Mouse (Mus musculus): Measurements from ENCODE around the gene Cenpm. TPM values are rescaled to one million over a fixed set of nuclear protein-coding genes. Genes with fewer than 3 reads are reported as not detected.

Gene Cenpm
- polyA plus RNA-seq, 1 experiment = 46.3 TPM

DNA sequence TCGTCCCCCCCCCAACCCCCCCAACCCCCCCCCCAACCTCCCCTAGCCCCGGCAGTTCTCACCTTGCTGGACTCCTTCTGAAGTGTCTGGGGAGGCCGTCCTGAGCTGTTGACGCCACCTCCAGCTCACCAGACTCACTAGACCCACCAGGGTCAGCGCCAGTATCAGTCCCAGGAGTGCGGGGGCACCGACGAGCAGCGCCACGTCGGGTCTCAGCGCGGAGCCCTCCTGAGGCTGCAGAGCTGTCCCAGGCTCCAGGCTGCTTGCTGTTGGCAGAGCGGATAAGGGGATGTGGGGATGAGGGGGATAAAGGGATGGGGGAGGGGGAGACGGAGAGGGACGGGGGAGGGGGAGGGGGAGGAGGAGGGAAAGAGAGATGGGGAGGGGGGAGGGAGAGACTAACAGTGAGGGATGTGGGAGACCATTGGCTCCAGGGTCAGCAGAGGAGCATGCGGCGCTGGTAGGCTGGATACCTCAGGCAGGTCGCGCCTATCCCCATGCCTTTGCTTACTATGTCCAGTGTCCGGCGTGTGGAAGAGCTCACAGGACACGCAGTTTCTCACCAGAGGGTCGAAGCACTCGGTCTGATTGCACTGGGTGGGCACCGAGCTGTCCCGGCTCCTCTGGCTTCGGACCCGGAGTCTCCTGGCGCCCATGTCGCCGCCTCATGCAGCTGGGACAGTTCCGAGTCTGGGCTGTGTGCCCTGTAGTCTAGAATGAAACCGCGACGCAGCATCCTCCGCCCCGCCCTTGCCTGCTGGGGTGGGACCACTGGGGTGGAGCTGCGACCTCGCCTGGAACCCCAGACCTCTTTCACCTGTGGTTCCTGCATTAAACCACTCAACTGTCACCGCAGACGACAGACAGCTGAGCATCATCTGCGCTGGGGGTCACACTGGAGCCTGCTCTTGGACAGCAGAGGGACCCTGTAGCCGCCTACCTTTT lies 20.6 kb downstream of the Cenpm start, which contains the start of gene Tnfrsf13c:
Gene Tnfrsf13c (minus strand): TSS at position 713 of the 945 bp plus-strand sequence.
- Histone ChIP-seq H3K79me3 (ENCODE audit: low read depth) (no peaks in the 10 kb centered on the region), H3K79me2 (ENCODE audit: control insufficient read depth, insufficient read depth) (no peaks in the 10 kb centered on the region), H3ac (ENCODE audit: control insufficient read depth, insufficient read length, low read depth) (peak within 1 kb of the TSS; percentile 31), H3K36me3 (ENCODE audit: control insufficient read depth, insufficient read depth) (no peaks in the 10 kb centered on the region), H3K4me3 (ENCODE audit: insufficient read depth, poor library complexity, severe bottlenecking) (peak within 1 kb of the TSS; percentile 0), H3K27me3 (ENCODE audit: control insufficient read depth, insufficient read depth, insufficient read length) (peaks cover 5% of the 10 kb centered on the region)
- no peak for TF ChIP-seq USF1 (IDR thresholded peaks at IDR 0.05; ENCODE audit: low read depth)
- no peak for TF ChIP-seq CEBPB (IDR thresholded peaks at IDR 0.05; ENCODE audit: low read depth)
- TF ChIP-seq MYOG (IDR thresholded peaks at IDR 0.05; ENCODE audit: control insufficient read depth, extremely low read depth, insufficient read length) = no peak
- no peak for TF ChIP-seq FOSL1 (IDR thresholded peaks at IDR 0.05; ENCODE audit: insufficient read depth, low read length, poor library complexity, severe bottlenecking)
- TF ChIP-seq MAX (IDR thresholded peaks at IDR 0.05) = no peak
- TF ChIP-seq CTCF (IDR thresholded peaks at IDR 0.05; ENCODE audit: control insufficient read depth, insufficient read depth, insufficient read length) = no peak
- no peak for TF ChIP-seq MYOD1 (IDR thresholded peaks at IDR 0.05; ENCODE audit: control insufficient read depth, insufficient read length, low read depth)

DNA sequence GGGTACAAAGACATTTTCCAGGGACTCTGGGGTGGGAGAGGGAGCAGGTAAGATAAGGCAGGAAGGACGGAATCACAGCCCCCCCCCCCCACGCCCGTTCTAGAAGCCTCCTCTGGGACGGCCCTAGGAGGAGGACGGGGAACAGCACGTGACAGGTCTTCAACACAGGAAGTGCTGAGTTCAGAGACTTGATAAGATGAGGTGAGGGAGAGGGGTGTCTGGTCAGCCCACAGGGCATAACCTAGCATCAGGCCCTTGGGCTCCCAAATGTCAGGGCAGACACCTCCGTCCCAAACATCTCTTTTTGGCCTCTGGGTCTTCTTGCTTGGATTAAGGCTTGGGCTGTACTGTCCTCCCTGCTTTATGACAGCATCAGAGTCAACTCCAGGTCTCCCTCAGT lies 21.3 kb downstream of the Cenpm start:
- TF ChIP-seq CTCF (IDR thresholded peaks at IDR 0.05; ENCODE audit: control insufficient read depth, insufficient read depth, insufficient read length) (no peak), CEBPB (IDR thresholded peaks at IDR 0.05; ENCODE audit: low read depth) (no peak), MYOG (IDR thresholded peaks at IDR 0.05; ENCODE audit: control insufficient read depth, extremely low read depth, insufficient read length) (no peak), MAX (IDR thresholded peaks at IDR 0.05) (no peak)
- Histone ChIP-seq H3K36me3 (ENCODE audit: control insufficient read depth, insufficient read depth) (no peaks in the 10 kb centered on the region), H3K79me3 (ENCODE audit: low read depth) (no peaks in the 10 kb centered on the region), H3K4me3 (ENCODE audit: insufficient read depth, poor library complexity, severe bottlenecking) (no peak overlapping the region), H3ac (ENCODE audit: control insufficient read depth, insufficient read length, low read depth) (no peak overlapping the region), H3K79me2 (ENCODE audit: control insufficient read depth, insufficient read depth) (no peaks in the 10 kb centered on the region), H3K27me3 (ENCODE audit: control insufficient read depth, insufficient read depth, insufficient read length) (peaks cover 5% of the 10 kb centered on the region)

DNA sequence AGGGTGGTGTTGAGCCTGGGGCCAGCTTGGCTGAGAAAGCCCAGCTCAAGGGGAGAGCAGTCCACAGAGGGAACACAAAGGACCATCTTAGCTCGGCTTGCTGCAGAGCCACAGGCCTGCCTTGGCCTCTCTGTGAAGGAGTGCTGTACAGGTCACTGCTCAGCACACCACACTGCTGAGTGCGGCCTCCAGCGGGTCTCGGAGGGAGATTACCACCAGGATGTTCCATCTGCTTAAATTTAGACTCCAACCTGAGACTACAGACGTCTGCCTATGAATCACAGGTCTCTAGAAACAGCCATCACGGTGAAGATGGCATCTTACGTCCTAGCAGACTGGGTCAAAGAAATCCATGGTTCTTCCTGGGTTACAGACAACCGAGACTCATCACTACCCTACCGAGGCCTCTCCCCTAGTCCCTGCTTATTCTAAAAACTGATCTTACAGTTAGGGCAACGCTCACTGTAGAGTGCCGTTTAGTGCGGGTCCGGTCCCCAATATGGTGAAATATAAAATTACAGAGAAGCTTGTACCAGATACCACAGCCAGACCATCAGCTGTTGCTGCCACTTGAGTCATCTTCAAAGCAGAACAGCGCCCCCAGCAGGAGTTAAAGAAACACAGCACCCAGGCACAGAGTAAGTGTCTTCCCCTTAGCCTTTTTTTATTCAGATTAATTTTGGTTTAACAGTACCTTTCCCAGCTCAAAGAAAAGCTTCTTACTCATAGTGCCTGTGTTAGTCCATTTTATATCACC lies 23.3 kb downstream of the Cenpm start:
- Histone ChIP-seq H3K4me3 (ENCODE audit: insufficient read depth, poor library complexity, severe bottlenecking) (no peak overlapping the region), H3ac (ENCODE audit: control insufficient read depth, insufficient read length, low read depth) (no peak overlapping the region), H3K79me3 (ENCODE audit: low read depth) (no peaks in the 10 kb centered on the region), H3K27me3 (ENCODE audit: control insufficient read depth, insufficient read depth, insufficient read length) (peaks cover 5% of the 10 kb centered on the region), H3K79me2 (ENCODE audit: control insufficient read depth, insufficient read depth) (no peaks in the 10 kb centered on the region), H3K36me3 (ENCODE audit: control insufficient read depth, insufficient read depth) (no peaks in the 10 kb centered on the region)
- TF ChIP-seq USF1 (IDR thresholded peaks at IDR 0.05; ENCODE audit: low read depth) (no peak), CEBPB (IDR thresholded peaks at IDR 0.05; ENCODE audit: low read depth) (no peak), CTCF (IDR thresholded peaks at IDR 0.05; ENCODE audit: control insufficient read depth, insufficient read depth, insufficient read length) (peak; percentile 8), MYOG (IDR thresholded peaks at IDR 0.05; ENCODE audit: control insufficient read depth, extremely low read depth, insufficient read length) (no peak), MAX (IDR thresholded peaks at IDR 0.05) (no peak), MYOD1 (IDR thresholded peaks at IDR 0.05; ENCODE audit: control insufficient read depth, insufficient read length, low read depth) (peak; percentile 46), FOSL1 (IDR thresholded peaks at IDR 0.05; ENCODE audit: insufficient read depth, low read length, poor library complexity, severe bottlenecking) (no peak)

DNA sequence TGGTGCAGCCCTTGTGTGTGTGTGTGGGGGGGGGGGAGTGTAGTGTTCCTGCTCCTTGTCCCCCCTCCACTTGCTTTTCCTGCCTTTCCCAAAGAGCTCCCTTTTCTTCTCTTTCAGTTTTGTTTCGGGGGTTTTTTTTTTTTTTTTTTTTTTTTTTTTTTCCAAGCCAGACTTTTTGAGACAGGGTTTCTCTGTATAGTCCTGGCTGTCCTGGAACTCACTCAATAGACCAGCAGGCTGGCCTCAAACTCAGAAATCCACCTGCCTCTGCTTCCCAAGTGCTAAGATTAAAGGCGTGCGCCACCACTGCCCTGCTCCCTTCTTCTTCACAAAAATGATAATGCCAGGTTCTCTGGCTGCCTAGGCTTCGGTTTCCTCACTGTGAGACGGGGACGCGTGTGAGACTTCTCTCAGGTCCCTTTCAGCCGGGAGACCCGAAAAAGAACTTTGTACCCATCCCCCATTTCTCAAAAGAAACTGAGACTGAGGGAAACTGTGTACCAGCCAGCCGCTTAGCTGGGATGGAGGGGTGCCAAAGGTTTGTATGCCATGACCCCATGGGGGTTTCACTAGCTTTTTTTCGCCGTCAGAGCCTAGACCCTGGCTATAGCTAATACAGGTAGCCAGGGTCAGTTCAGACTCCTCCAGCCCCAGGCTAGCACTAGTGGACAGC lies 24.4 kb downstream of the Cenpm start:
- no peaks in the 10 kb centered on the region for H3K36me3 ChIP-seq (ENCODE audit: control insufficient read depth, insufficient read depth)
- H3ac ChIP-seq (ENCODE audit: control insufficient read depth, insufficient read length, low read depth) = no peak overlapping the region
- H3K79me3 ChIP-seq (ENCODE audit: low read depth) = no peaks in the 10 kb centered on the region
- TF ChIP-seq CTCF (IDR thresholded peaks at IDR 0.05; ENCODE audit: control insufficient read depth, insufficient read depth, insufficient read length) = no peak
- no peak for TF ChIP-seq USF1 (IDR thresholded peaks at IDR 0.05; ENCODE audit: low read depth)
- TF ChIP-seq MAX (IDR thresholded peaks at IDR 0.05) = no peak
- no peak for TF ChIP-seq CEBPB (IDR thresholded peaks at IDR 0.05; ENCODE audit: low read depth)
- TF ChIP-seq FOSL1 (IDR thresholded peaks at IDR 0.05; ENCODE audit: insufficient read depth, low read length, poor library complexity, severe bottlenecking) = no peak
- no peak for TF ChIP-seq MYOG (IDR thresholded peaks at IDR 0.05; ENCODE audit: control insufficient read depth, extremely low read depth, insufficient read length)
- no peak for TF ChIP-seq MYOD1 (IDR thresholded peaks at IDR 0.05; ENCODE audit: control insufficient read depth, insufficient read length, low read depth)
- H3K4me3 ChIP-seq (ENCODE audit: insufficient read depth, poor library complexity, severe bottlenecking) = no peak overlapping the region
- H3K27me3 ChIP-seq (ENCODE audit: control insufficient read depth, insufficient read depth, insufficient read length) = peaks cover 8% of the 10 kb centered on the region
- H3K79me2 ChIP-seq (ENCODE audit: control insufficient read depth, insufficient read depth) = no peaks in the 10 kb centered on the region
